Mouse (Mus musculus) C2C12 (cell line): Measurements from ENCODE around the gene Tenm4.

Source experiments
- CEBPB ChIP-seq: IDR thresholded peaks from one replicate; pipeline ENCODE4 v1.6.1; 2011; ENCODE audit warnings: low read depth, mild to moderate bottlenecking, control low read depth, moderate library complexity
- CTCF ChIP-seq: IDR thresholded peaks from one replicate; pipeline ENCODE4 v1.5.1; 2011; ENCODE audit not compliant: control insufficient read depth, insufficient read depth, insufficient read length
- FOSL1 ChIP-seq: IDR thresholded peaks from one replicate; pipeline ENCODE4 v1.8.0; 2011; ENCODE audit warnings: mild to moderate bottlenecking, low read length; ENCODE audit not compliant: poor library complexity, insufficient read depth, severe bottlenecking
- MAX ChIP-seq: IDR thresholded peaks from one replicate; pipeline ENCODE4 v1.6.1; 2011; ENCODE audit warnings: mild to moderate bottlenecking, control low read depth
- MYOG ChIP-seq: IDR thresholded peaks from one replicate; pipeline ENCODE4 v1.6.1; 2011; ENCODE audit not compliant: control insufficient read depth, insufficient read length; ENCODE audit errors: extremely low read depth
- USF1 ChIP-seq: IDR thresholded peaks from one replicate; pipeline ENCODE4 v1.6.1; 2011; ENCODE audit warnings: low read depth, mild to moderate bottlenecking, control low read depth, moderate library complexity

DNA sequence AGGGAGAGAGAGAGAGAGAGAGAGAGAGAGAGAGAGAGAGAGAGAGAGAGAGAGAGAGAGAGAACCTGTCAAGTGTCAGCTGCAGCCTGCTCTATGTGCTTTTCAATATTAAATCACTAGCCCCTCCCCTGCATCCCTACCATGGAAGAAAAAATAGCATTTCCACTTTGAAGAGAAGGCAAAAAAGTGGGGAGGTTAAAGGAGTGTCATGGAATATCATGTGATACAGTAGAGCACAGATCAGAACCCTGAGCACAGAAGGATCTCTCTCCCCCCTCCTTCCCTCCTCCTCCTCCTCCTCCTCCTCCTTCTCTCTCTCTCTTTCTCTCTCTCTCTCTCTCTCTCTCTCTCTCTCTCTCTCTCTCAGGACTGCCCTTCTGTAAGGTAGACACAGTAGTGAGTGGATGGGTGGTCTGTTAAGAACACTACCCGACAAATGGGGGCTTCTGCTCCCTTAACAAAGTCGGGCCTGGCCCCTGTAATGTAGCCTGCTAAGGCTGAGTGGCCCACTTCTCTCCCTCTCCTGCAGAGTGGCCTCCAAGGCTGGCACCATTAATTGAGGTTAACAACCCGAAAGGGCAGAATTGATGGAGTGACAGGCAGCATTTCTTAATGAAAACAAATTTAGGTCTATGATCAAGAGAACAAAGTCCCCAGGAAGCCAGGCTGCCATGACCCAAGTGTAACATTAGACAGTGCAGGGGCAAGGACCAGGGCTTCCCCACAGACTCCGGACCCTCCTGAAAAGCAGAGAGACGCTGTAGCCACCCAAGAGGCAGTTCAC lies 361.1 kb downstream of the Tenm4 start:
- no peak for TF ChIP-seq CTCF
- no peak for TF ChIP-seq MAX
- TF ChIP-seq USF1: no peak
- no peak for TF ChIP-seq MYOG
- TF ChIP-seq CEBPB: no peak
- TF ChIP-seq FOSL1: no peak
